Mouse (Mus musculus): Measurements from ENCODE around the gene Khdc1c. TPM values are rescaled to one million over a fixed set of nuclear protein-coding genes. Genes with fewer than 3 reads are reported as not detected.

The Khdc1c gene
- polyA plus RNA-seq (2012; rRNA removed) = not detected in 2 replicates

DNA sequence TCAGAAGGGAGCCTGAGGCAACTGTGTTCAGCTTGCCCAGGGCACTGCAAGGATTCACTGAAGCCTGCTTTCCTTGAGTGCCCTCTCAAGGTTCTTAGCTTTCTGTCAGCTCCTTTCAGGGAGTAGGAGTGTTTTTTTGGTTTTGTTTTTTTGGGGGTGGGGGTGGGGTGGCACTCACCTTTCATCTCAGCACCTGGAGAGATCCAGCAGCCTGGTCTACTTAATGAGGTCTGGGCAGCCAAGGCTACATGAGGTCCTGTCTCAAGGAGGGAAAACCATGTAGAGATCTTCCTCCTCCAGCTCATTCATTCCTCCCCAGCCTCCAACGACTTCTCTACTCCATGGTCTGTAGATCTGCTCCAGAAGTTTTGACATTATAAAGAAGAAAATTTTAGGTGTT lies at the start of gene Khdc1c:
Khdc1c (plus strand) TSS at position 301 of the 400 bp plus-strand sequence.

DNA sequence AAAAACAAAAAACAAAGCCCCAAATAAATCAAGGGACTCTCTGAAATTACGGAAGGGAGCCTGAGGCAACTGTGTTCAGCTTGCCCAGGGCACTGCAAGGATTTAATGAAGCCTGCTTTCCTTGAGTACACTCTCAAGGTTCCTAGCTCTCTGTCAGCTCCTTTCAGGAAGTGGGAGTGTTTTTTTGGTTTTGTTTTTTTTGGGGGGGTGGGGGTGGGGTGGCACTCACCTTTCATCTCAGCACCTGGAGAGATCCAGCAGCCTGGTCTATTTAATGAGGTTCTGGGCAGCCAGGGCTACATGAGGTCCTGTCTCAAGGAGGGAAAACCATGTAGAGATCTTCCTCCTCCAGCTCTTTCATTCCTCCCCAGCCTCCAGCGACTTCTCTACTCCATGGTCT lies 18.8 kb upstream of the Khdc1c start, which contains the start of gene Khdc1a:
Khdc1a (plus strand) TSS at position 301 of the 400 bp plus-strand sequence.

DNA sequence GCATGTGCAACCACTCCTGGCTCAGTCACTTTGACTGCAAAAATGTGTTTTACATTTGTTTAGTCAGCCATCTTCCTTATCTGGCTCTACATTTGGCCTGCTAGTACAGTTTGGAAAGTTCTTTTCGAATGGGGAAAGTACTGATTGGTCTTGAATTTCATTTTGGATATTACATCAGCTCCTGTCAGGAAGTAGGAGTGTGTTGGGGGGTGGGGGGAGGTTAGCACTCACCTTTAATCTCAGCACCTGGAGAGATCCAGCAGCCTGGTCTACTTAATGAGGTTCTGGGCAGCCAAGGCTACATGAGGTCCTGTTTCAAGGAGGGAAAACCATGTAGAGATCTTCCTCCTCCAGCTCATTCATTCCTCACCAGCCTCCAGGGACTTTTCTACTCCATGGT lies 15.1 kb downstream of the Khdc1c start, which contains the start of gene Khdc1b:
Khdc1b (plus strand) TSS at position 301 of the 400 bp plus-strand sequence.

Other genes with a start within 250 kb of the Khdc1c start
- gene Tmem14a, start 149.8 kb upstream of the Khdc1c start, polyA plus RNA-seq (2012; rRNA removed) = 1.4 and 1.5 TPM in 2 replicates
- 2.9 and 4.6 TPM in 2 replicates for gene Gsta3, start 127.7 kb upstream of the Khdc1c start, polyA plus RNA-seq (2012; rRNA removed)
- 0.04 TPM in 1 of 2 replicates, not detected in the other for gene Khdc1a, start 18.7 kb upstream of the Khdc1c start, polyA plus RNA-seq (2012; rRNA removed)
- gene Khdc1b, start 15.2 kb downstream of the Khdc1c start, polyA plus RNA-seq (2012; rRNA removed) = not detected in 2 replicates